Mouse (Mus musculus) layer of hippocampus, postnatal 14 days (tissue): ENCODE measurements around the gene Kcnk6. TPM values are rescaled to one million over a fixed set of nuclear protein-coding genes. Genes with fewer than 3 reads are reported as not detected.

Experiments used
- DNase-seq, 2 experiments: peaks; one replicate each; pipeline ENCODE4 v3.0.0; 2021 to 2022; ENCODE audit warnings: low spot score in 2 of 2, mixed read lengths in 1 of 2
- long read RNA-seq, 2 experiments: library from polyadenylated mRNA; stranded (forward); transcript quantifications; one replicate each; pipeline ENCODE4 v2.0.0; 2021
- total RNA-seq, 2 experiments: library from RNA; stranded (reverse); gene quantifications; 2 replicates each; pipeline ENCODE4 v1.2.3; 2021

The Kcnk6 gene
- total RNA-seq = 1 to 10 TPM; 2.9 to 3.8 TPM
- long read RNA-seq, experiment 1, full-length matches to known transcripts = 1 of 1 reads
- long read RNA-seq, experiment 1, partial matches to known transcripts = 0 of 1 reads
- long read RNA-seq, experiment 1, other reads (novel, unspliced or antisense) = 0 of 1 reads
- long read RNA-seq, experiment 2 = 0 reads

DNA sequence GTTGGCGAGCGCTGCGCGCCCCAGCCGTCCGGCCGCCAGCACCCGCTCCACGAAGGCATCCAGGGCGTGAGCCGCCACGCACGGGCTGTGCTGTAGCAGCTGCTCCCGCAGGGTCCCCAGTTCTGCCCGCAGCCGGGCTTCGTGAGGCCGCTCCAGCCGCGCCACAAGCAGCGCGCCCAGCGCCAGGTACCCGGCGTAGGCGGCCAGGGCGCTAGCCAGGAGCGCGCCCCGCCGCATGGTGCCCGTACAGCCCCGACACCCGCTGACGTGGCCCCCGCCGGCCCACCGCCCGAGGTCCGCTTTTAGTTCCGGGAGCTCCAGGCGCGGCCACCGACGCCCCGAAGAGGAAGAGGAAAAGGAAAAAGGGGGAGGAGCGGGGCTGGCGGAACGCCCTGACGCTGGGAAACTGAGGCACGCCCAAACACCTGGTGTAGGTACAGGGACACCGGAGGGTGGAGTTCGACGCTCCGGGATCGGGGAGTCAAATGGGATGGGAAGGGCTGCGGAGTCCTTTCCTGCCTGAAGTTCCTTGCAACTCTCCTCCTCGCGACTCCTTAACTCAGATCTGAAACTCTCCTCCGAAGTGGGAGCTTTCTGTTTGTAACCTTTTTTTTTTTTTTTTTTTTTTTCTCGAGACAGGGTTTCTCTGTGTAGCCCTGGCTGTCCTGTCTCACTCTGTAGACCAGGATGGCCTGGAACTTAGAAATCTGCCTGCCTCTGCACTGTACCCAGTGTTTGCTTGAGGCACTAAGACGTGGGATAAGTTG lies at the start of gene Kcnk6:
Gene Kcnk6 (minus strand): TSS at position 269 of the 767 bp plus-strand sequence.
- no peak for DNase-seq

DNA sequence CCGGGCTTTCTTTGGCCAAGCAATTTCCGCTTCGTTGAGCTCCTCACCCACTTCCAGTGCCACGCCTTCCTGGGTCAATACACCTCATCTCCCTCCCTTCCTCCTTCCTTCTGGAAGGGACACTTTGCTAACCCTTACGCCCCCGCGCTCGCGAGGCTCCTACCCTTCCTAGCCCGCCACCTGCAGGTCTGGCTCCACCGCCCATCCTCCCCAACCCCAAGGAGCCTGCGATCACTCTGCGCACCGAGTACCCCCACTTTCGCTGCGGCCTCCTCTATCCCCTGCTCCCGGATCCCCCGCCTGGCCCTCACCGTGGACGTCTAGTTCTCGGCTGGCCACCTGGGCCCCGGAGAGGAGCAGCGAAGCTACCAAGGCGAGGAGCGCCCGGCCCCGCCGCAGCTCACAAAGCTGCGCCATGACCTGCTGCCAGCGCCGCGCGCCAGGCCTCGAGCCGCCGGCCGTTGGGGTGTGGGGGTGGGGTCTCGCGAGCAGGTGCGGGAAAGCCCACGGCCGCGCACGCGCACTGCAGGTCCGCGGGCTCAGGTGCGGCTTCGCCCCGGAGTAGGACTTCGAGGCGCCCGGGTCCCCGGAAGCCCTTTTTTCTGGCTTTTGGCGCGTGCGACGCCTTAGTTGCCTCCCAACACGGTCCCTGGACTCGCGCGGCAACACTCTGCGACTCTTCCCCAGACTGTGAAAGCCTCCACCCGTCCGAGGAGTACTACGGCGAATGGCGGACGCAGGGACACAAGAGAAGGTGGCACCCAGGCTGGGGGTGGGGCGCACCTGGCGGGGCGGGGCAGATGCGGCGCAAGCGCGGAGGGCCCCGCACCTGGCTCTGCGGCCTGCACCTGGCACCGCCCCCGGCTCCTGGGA lies 49.1 kb upstream of the Kcnk6 start, which contains the start of gene Spint2:
Gene Spint2 (minus strand): TSS at position 712 of the 873 bp plus-strand sequence.
- no peak for DNase-seq

DNA sequence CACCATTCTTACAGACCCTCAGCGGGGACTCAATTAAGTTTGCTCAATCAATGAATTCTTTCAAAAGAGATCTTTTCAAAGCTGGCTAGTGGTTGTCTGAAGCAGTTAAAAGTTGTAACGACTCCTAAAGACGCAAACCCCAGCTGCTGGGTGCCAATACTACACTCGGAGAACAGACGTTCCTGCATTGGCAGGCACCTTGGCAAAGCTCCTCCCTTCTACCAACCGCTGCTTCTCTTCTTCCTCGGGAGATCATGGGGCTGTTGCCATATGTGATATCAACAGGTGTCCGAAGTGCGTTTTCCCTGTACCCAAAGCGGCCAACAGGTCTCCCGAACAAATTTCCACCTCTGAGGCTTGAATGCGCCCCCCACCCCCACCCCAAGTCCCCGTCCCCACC lies 48.5 kb upstream of the Kcnk6 start:
- no peak for DNase-seq

DNA sequence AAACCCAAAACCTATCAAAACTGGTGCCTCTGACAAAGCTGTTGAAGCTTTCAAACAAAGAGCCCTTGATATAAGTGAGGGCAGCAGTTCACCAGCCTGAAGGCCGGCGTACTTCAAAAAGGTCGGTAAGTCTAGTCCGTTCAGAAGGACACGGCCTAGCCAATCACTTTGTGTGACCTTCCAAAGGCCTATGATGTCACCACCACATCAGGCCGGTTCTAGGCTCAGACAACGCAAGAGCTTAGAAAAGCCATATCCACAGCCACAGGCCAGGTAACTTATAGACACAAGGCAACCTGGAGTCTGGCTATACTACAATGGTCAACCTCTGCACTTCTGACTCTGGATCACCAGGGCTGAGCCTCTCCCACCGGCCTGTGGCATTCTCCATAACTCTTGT lies 47.6 kb upstream of the Kcnk6 start:
- DNase-seq = no peak

DNA sequence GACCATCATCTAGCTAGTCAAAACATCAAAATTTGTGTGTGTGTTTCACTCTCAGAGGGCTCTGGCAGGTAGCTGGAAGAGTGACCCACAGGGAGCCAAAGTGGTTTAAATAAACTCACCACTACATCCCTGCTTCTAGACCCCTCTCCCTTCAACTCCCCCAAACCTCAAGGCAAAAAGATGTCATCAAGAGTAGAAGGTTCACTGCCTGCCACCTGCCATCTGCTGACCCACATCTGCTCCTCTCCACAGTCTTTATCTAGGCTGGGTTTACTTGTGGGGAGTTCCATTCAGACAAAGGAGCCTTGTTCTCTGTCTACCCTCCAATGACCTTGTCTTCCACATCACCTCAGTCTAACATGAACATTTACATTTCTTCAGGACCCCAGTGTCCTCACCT lies 46.9 kb upstream of the Kcnk6 start:
- no peak for DNase-seq

DNA sequence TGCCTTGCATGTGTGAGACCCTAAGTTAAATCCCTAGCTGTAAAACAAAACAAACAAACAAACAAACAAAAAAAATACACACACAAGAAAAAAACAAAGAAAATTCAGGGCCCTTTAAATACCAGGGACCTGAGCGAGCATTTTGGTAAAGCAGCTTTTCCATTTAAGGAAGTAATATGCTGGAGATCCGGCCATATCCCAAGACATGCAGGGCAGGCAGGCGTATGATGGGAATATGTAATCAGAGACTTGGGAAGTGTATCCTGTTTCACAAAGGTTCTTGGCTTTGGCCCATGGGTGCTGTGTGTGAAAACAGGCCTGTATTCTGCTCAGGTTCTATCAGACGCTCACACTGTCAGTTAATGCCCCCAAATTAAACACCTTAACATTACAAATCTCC lies 45.2 kb upstream of the Kcnk6 start:
- DNase-seq = no peak

DNA sequence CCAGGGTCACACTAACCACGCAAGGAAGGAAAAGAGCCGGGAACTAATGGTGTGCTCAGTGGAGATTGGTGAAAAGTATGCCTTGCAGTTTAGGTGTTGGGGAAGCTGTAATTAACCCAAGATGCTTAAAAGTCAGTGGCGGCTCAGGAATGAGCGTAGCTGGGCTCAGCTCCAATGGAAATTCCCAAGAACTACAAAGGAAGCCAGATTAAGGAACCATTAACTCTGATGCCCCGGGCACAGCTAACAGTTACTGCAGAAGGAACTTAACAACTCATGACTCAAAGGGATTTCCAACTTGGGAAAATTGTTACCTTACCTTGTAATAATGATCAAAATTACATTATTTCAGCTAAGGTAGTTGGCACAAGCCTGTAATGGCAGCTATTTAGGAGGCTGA lies 44.4 kb upstream of the Kcnk6 start:
- no peak for DNase-seq

DNA sequence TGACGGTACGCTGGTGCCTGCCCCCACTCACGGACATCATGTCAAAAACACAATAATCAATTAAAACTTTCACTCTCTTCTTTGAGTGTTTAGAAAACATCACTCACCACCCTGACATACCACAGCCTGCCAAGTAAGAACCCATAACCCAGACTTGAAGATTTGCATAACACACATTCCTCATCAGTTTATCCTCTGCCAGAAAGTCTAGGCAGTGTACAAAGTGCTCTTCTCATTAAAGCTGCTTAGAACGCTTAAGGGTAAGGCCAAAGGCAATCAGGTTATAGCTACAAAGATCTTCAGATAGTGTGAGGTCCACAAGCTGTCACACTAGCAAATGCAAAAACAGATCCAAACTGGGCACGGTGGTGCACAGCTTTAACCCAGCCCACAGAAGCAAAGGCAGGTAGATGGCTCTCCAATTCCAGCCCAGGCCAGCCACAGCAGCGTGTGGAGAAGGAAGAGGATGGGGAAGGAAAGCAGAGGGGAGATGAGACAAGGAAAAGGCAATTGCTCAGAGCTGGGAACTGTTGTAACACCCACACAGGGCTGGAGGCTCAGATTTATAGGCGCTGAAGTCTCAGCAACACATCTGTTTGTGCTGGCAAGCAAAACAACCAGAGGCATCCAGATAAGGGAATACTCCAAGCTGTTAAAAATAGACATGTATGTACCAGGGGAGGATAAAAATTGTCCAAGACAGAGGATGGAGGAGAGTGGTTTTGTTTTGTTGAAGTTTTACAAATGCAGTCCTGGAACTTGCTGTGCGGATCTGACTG lies 39.6 kb upstream of the Kcnk6 start:
- DNase-seq = no peak

DNA sequence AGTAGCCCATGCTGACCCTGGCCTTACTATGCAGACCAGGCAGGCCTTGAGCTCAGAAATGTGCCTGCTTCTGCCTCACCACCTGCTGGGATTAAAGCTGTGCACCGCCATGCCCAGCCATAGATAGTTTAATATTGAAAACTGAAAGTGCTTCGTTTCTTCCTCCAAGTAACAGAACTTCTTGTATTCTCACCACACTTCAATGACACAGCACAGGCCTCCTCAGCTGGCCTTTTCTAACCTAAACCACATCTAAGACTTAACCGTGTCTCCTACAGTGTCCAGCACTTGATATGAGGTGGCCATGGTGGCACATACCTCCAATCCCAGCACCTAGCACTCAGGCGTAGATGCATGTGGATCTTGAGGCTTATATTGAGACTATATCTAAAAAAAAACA lies 38.1 kb upstream of the Kcnk6 start:
- DNase-seq = no peak

DNA sequence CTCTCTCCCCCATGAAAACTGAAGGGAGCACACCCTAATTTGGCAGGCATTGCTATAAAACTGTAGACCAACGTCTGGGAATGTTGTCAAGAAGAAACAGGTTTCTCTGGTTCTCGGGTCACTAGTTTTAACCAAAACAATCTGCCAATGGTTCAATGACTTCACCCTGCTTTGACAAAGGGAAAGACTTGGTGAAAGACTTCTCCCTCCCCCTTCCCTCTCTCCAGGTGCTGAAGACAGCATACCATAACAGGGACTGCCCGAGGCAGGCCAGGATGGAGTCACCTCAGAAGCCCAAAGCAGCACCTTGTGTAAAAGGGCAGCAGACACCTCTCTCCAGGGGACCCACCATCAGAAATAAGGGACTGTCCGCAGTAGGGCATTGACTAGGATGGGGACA lies 34.6 kb upstream of the Kcnk6 start:
- no peak for DNase-seq

DNA sequence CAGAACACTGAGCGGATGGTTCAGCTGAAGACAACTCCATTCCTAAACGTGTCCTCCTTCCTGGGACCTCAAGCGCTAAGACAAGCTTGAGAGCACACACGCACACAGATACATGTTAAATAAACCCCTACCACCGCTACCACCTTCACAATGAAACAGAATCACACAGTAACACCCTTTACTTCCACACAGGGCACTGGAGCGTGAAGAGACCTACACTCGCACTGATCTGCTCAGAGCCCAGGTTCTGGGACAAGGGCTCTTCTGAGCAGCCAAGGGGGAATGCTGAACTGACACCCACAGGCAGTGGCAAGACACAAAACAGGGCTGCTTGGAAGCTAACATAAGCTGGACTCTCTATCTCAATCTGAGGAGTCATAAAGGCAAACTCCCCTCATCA lies 33.3 kb upstream of the Kcnk6 start:
- no peak for DNase-seq

DNA sequence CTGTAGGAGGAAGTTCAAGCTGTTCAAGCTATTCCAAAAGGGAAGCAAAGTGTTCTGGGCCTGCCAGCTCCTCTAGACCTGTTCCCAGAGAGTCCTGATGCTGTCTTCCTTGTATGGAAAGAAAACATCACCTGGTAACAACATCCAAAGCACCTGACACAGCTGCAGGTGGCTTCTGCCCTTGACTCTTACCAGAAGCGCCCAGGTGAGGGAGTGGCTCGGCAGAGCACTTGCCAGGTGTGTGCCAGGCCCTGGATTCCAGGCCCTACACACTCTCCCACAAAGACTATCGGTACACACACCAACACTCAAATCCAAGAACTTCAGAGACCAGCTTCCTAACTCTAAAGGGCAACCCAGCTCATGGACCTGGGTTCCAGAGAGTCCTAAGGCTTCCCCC lies 31.5 kb upstream of the Kcnk6 start:
- DNase-seq = no peak

DNA sequence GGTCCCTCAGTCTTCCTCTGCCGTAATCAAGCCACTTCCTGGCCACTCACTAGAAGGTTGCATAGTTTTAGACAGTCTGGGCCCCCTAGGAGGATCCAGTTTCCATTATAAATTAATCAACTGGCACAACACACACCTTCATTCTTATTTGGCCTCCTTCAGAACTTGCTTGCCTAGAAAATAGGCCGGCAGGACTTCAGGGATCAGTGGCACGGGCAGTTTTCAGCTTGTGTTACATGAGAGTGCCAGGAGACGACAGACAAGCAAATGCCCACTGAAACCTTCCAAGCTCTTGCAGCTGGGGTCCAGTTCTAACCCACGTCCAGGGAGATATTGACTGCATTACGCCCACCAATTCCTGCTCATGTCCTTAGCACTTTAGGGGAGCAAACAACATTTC lies 29.8 kb upstream of the Kcnk6 start:
- no peak for DNase-seq

DNA sequence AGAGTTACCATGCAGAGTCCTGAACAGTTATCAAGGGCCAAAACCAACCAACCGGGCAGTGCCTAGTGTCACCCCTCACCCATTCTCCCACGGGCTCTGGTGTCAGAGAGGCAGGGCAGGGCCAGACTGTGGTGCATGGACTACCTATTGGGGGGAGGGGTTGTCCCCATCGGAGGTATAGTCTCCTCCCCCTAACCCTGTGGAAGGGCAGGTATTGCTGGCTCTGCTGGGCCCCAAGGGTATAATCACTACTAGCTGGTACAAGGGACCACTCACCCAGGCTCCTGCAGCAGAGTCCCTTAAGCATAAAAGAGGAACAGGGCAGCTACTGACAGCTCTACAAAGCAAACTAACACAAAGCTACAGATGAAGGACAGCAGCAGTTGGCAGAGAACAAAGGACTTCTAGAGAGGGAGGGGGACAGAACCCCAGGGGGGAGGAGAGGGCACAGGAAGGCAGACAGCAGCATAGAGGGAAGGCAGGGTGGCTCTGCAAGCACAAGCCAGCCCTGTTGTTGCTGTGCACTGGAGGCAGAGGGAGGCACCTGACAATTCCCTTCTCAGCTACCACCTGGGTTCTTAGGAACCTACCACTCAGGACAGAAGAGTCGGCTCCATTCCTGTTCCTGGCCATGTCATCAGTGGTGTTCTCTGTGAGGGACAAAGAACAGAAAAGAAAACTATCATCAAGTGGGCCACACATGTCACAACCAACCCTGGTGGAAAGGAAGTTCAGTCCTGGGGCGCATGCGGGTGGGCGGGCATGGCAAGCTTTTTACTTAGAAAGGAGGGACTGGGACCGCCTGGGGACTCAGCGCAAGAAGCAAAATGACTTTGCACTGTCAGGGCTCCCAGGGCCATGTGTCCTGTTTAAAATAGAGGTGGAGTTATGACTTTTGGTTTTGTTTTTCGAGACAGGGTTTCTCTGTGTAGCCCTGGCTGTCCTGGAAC lies 27.7 kb upstream of the Kcnk6 start:
- no peak for DNase-seq

DNA sequence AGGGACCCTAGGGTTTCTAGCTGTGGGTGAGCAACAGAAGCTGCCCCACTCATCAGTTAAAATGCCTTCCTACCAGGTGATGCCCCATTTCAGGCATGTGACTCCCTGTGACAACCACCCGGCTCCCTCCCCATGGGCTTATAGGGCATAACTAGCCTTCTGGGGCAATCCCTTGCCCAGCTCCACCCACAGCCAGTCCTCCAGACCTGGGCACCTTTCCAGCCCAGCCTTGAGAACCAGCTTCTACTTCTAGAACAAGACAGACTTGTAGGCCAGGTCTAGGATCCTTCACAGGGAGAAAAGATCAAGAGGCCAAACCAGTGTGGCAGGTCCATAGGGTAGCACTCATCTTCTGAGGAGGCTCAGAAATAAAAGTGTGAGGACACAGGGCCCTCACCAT lies 25.1 kb upstream of the Kcnk6 start:
- no peak for DNase-seq

DNA sequence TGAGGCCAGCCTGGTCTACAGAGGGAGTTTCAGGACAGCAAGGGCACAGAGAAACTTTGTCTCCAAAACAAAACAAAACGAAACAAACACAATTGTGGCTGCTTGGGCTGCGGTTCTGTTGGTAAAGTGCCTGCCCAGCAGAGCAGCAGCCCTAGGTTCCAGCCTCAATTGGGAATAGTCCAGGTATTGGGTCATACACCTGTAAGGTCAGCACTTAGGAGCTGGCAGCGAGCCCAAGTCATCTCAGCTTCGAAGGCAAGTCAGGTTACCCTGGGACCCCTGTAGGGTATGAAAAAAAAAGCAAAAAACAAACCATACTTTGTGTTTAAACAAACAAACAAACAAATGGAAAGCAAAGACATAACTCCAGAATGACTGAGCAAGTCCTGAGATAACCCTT lies 23.6 kb upstream of the Kcnk6 start:
- DNase-seq = no peak

DNA sequence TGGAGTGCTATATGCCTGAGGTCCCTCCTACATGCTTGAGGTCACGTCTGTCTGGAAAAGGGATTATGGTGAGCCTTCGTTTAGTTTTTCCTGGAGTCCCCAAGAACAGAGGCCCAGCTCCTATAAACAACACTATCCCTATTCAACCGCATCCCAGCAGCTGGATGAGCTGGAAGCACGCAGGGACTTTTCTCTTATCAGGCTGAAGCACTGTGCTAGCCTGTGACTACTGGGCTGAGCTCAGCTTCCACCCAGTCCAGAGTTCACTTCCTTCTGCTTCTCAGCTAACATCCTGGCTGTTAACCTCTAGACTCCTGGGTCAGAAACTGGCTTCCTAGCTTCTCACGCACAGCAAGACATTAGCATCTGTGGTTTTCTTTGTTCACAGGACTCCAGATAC lies 21.5 kb upstream of the Kcnk6 start:
- no peak for DNase-seq

DNA sequence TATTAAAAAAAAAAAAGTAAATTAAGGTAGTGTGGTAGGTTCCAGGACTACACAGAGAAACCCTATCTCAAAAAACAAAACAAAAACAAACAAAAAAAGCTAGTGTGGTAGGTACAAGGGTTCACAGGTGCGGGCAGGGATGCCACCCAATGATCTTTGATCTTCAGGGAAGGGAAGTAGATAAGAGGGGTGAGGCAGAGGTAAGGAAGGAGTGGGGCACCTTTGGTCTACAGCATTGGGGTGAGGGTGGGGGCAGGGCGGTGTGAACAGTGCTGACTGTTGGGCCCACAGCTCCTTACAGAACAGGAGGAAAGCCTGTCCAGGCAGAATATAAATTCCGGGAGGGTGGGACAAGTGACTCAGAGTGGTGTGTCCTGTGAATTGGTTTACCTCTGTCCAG lies 18.9 kb upstream of the Kcnk6 start:
- DNase-seq = no peak

DNA sequence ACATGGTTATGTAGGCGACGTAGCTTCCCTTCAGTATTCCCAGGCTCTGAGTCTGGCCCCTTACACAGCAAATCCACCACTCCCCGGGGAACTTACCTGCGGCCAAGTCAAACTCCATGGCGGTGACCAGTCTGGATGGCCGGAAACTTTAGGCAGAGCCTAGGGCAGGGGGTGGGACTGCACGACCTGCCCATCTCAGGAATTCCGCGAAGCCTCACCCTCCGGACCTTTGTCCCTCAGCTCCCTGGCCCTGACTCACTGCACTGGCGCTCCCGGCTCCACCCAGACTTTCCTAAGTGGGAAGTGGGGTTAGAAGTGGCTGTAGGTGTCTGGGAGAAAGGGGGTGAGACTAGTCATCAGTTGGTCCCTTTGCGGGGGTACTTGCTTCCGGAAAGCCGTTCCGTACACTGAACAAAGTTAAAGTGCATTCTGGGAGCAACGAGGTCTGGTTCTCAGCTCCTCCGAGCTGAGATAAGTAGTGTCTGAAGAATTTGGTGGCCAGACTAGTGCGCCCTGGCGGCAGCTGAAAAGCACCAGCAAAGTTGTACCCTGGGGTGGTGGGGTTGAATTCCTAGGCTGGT lies 16.0 kb upstream of the Kcnk6 start, which contains the start of gene 2200002D01Rik:
Gene 2200002D01Rik (minus strand): TSS at position 206 of the 581 bp plus-strand sequence.
- no peak for DNase-seq

DNA sequence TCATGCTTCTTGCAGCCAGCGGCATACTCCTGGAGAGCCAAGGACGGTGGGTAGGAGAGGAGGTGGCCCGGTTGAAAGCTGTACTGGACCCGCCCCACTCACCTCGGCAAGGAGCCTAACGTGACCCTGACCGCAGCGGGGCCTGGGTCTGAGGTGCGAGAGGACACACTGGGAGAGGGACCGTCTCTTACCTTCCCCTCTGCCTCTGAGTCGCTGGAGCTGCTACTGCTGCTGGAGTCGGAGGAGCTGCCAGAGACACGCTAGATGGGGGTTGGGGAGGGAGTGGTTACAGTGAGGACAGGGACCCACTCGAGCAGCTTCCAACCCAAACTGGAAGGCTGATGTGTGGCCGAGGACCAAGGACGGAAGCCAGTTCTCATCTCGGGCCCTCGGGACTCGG lies 15.4 kb upstream of the Kcnk6 start:
- DNase-seq = no peak
